13 mouse cellular contexts compared by ENCODE assay signal in the genomic region with DNA sequence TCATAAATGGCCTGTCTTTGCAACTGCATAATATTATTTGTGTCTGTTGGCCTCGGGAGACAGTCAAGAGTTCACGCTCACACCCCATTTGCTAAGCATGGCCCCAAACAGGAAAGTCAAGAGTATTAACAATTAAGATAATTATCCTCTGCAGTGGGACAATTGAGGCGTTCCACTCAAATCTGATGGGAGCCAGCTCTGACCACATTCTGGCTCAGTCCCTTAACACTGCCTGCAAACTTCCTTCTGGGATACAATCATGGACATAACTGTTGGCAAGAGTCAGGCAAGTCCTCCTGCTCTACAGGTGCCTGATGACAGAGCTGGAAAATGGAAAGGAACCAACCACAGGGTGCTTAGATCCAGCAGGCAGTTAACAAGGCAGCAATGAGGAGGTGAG.
"Had no signal": no experiment of that assay in that cellular context is flagged by ENCODE, and none has a peak within 500 bp of the region (broad histone marks: within the 10 kb centered on the region; RNA-seq: fewer than 3 reads in every experiment).

No protein-coding gene starts in this region.

- H3K4me1 ChIP-seq: limb, embryonic 10.5 days; midbrain, embryonic 15.5 days; stomach, embryonic 15.5 days had no signal

- DNase-seq: kidney, postnatal 10 days; lung, adult 2 months; right cerebral cortex, postnatal 14 days; thymus, postnatal 14 days had no signal

- H3K27ac ChIP-seq: left cerebral cortex, adult 2 months; limb, embryonic 10.5 days; liver, embryonic 15.5 days; macrophage; midbrain, embryonic 15.5 days; stomach, embryonic 15.5 days had no signal

- H3K9me3 ChIP-seq: limb, embryonic 10.5 days; liver, embryonic 15.5 days; megakaryocyte, embryonic 14.5 days; midbrain, embryonic 15.5 days; stomach, embryonic 15.5 days had no signal

- H3K9ac ChIP-seq: liver, embryonic 15.5 days; midbrain, embryonic 15.5 days; stomach, embryonic 15.5 days had no signal

- H3K4me2 ChIP-seq: liver, embryonic 11.5 days; liver, embryonic 15.5 days; midbrain, embryonic 11.5 days; midbrain, embryonic 15.5 days; stomach, embryonic 15.5 days had no signal

- H3K27me3 ChIP-seq: liver, embryonic 15.5 days; megakaryocyte, embryonic 14.5 days; midbrain, embryonic 15.5 days; stomach, embryonic 15.5 days had no signal

- H3K36me3 ChIP-seq: limb, embryonic 10.5 days; midbrain, embryonic 15.5 days; stomach, embryonic 15.5 days had no signal

- H3K4me3 ChIP-seq: left cerebral cortex, adult 2 months; limb, embryonic 10.5 days; liver, embryonic 15.5 days; megakaryocyte, embryonic 14.5 days; midbrain, embryonic 15.5 days; stomach, embryonic 15.5 days had no signal
